Mouse (Mus musculus) CD8-positive naive resting alpha-beta T cell, adult 2 months (primary cell): ENCODE results near the gene Ap2a1.

Experiments used
- DNase-seq, 2 experiments: peaks; one replicate each; pipeline ENCODE4 v3.0.0; 2022; ENCODE audit warnings: low read depth in 2 of 2, low spot score in 2 of 2

Ap2a1 gene

DNA sequence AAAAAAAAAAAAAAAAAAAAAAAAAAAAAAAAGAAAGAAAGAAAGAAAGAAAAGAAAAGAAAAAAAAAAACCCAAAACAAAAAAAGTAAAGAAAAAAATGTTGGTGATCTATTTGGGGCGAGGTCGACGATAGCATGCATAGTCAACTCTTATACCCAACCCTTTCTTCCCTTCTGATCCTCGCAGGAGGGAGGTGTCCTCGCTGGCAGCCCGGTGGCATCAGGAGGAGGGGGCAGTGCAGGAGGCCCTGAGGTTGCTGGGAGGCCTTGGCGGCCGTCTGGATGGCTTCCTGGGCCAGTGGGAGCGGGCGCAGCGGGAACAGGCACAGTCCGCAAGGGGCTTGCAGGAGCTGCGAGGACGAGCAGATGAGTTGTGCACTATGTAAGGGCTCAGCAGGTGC is 24.3 kb upstream of the Ap2a1 start:
- no peak for DNase-seq

DNA sequence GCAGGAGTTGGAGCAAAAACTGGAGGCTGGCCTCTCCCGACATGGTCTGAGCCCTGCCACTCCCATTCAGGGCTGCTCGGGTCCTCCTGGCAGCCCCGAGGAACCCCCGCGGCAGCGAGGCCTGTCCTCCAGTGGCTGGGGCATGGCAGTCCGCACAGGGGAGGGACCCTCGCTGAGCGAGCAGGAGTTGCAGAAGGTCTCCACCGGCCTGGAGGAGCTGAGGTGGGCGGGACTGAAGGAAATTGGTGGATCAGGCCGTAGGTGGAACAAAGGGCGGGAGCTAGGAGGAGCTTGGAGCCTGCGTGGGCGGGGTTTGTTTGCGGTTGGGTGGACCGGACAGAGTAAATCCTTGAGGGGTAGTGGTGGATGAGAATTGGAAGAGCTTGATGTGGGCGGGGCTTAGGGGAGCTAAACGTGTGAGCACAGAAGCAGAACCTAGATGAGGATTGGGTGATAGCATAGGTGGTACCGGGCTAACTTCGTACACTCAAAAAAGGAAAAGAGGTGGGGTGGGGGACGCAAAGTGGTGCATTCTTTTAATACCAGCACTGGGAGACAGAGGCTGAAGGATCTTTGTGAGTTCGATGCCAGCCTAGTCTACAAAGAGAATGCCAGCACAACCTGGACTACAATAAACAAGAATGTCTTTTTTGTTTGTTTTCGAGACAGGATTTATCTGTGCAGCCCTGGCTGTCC is 23.5 kb upstream of the Ap2a1 start:
- no peak for DNase-seq

DNA sequence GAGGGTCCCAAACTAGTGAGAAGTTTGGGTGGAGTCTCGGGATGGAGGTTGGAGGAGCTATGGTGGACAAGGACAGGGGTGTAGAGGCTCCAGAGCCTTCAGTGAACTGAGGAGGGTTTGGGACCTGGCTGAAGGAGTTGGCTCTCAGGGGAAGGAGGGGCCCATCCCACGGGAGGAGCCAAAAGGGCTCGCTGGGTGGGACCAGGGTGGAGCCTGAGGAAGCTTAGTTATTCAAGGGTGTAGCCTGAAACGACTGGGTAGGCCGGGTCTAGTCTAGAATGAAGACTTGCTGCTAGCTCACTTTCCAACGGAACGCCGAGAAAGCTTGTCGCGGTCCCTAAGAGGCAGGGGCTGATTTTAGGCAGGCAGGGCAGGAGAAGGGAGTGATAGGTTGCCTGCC is 22.7 kb upstream of the Ap2a1 start:
- DNase-seq = no peak

DNA sequence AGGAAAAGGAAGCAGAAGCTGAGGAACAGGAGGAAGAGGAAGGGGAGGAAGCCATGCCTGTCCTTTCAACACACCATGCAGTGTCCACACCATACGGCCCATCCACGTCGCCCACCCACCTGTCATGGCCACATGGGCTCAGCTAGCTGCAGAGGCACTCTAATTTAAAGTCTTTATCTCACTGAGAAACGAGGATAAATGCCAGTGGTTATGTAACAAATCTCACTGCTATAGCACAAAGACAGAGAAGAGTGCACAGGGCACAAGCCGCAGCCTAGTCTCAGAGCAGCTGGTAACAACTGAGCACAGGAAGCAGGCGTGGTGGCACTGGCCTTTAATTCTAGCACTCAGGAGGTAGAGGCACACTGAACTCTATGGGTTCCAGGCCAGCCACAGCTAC is 20.6 kb upstream of the Ap2a1 start:
- no peak for DNase-seq

DNA sequence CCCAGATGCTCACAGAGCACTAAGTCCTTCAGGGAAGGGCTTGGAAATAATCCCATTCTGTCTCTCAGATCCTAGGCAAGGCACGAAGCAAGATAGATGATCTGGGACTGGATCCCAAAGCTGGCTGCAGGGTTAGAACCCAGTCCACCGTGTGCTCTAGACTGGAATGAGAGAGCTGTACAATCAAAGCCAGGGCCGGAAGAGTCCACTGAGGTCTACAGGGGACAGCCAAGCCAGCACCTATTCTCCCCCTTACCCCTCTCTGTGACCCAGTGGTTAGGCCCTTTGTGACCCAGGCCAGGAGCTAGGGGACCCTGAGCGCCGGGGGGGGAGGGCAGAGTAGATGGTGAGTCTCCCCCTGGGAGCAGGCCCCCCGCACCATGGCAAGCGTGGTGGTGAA is 13.6 kb upstream of the Ap2a1 start, which contains the start of gene Tsks:
Tsks (plus strand) TSS at position 301 of the 400 bp plus-strand sequence.
- no peak for DNase-seq

DNA sequence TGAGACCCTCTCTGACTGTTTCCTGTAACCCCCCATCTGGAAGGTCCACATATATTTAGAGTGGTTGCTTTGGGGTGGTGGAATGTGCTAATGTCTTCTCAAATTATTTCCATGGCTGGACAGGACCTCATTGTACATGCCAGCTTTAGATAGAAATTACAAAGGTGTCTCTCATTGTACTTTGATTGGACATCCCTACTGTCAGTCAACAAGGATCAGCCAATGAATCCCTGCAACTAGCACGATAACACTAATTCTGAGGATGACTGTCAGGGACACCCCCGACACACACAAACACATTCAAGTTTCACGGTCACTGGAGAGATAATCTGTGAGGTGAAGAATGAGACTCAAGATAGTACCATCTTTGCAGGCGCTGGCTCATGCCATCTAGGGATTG is 9.4 kb upstream of the Ap2a1 start:
- no peak for DNase-seq

DNA sequence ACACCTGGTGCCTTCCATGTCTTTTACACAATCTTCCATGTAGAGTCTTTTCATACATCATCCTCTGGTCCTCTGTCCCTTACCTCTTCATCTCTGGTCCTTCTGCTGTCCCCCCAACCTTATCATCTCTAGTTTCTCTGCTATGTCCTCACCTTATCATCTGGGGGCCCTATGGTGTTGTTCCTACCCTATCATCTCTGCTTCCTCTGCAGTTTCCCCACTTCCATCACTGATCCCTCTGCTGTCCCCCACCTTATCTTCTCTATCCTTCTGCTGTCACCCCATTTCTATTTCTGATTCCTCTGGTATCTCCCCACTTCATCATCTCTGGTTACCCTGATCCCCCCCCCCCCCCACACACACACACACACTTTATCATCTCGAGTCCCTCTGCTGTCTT is 726 bp downstream of the Ap2a1 start:
- DNase-seq = no peak

DNA sequence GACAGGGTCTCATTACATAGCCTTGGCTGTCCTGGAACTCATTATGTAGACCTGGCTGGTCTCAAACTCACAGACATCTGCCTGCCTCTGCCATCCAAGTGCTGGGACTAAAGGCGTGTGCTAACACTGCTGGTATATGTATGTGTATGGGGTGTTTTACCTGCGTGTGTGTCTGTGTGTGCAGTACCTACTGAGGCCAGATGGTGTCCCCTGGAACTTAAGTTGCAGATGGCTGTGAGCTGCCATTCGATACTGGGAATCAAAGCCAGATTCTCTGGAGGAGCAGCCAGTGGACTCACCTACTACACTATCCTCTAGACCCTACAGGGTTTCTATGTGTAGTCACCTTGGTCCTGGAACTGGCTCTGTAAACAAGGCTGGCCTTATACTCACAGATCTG is 3.8 kb downstream of the Ap2a1 start:
- peak in 1 of 2 experiments; percentile 24 for DNase-seq

DNA sequence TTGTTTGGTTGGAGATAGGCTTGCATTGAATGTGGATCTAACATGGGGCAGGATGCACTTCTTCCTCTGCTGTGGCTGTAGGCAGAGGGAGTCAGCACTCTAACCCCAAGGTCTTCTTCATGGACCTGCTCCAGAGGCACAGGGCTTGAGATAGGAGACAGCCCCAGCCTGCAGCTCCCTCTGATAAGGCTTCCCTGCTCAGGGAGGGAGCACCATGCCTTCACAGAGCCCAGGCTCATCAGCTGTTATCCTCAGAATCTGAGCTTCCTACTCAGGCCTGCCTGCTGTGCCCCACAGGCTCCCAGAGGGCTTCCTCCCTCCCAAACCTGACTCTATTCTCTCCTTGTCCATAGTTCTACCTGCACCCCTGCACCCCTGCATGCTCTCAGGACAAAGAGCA is 6.8 kb downstream of the Ap2a1 start:
- no peak for DNase-seq

DNA sequence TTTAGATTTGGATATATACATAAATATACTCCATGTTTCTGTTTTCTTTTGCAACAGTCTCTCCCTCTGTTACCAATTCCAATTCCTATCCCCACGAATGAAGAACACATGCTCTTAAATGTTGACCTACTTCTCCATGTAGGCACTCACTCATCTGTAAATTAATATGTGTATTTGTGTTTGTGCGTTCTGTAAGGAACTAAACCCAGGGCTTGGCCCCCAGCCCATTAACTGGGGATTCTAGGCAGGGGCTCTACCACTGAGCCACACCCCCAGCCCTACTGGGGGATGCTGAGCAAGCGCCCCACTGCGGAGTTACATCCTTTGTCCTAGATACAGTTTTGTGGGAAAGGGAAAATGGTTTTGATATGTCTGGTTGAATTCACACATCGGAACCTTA is 10.2 kb downstream of the Ap2a1 start:
- DNase-seq = no peak

DNA sequence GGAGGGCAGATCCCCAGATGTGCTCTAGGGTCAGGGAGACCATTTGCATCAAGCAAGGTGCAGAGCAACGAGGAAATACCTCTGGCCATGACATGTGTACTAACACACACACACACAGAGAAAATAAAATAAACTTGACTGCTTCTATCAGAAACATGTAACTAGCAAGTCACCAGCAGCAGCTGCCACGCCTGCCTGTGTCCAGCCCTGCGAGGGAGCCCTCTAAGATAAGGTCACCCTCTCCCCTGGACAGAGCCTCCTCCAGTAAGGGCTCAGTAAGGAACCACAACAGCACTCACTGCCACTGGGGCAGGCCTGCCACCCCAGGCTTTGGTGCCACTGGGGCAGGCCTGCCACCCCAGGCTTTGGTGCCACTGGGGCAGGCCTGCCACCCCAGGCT is 11.1 kb downstream of the Ap2a1 start:
- DNase-seq = no peak

DNA sequence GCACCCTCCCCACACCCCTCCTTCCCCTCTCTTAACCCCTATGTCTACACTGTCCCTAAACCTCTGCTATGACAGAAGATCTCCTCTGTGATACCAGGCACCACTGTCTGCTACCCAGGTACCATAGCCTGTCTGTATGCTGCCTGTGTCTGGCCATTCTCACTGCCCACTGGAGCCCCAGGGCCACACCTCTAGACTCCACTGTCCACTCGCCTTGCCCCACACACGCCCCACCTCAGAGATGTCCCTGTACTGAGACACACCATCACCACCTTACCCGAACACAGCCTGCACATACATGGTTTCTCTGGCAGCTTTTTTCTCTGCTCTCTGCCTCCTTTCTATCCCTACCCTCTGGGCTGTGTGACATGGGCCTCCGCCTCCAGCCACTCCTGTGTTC is 12.4 kb downstream of the Ap2a1 start:
- no peak for DNase-seq

DNA sequence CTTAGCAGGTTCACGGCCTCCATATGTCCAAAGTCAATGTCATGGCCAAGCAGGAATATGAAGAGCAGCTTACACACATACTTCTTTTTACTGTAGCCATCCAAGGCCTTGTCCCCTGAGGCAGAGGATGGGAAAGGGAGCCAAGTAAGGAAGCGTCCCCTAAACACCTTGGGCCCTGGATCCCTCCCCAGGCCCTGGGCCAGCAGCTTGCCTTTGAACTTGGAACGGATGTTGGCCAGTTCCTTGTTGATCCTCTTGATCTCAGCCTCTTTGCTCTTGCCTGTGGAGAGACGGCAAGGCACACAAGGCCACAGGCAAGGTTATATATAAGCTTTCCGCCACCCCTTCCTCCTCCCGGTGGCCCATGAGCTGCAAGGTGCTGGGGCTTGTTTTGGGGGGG is 13.1 kb downstream of the Ap2a1 start:
- DNase-seq = no peak

DNA sequence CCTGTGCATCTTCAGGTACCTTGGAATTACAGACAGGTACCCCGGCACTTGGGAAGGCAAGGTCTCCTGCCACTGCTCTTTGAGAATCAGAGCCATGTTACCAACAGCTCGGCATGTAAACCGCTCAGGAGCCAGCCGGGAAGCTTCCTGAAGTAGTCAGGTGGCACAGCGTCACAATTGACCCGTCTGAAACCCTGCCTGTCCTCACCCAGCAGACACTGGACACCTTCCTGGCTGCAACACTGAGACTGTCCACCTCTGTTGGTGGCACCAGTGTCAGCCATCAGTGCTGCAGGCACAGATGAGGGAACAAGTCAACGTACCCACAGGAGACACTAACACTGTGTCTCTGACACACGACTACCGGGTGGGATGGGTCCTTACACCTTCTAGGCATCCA is 14.0 kb downstream of the Ap2a1 start:
- no peak for DNase-seq

DNA sequence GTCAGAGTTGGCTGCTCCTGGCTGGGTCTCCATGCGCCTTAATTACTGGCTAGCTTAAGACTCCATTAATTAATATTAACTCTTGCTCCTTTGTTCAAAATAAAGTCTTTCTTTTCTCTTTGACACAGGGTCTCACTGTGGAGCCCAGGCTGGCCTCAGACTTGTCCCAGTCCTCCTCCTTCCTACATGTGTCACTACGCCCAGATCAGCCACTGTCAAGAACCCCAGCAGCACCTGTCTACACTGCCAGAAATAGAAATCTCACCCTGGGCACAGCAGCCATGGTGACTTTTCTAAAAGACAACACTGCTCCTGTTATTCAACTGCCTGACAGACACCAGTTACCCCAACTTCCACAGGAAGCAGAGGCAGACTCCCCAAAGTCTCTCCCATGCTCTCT is 14.9 kb downstream of the Ap2a1 start:
- DNase-seq = no peak

DNA sequence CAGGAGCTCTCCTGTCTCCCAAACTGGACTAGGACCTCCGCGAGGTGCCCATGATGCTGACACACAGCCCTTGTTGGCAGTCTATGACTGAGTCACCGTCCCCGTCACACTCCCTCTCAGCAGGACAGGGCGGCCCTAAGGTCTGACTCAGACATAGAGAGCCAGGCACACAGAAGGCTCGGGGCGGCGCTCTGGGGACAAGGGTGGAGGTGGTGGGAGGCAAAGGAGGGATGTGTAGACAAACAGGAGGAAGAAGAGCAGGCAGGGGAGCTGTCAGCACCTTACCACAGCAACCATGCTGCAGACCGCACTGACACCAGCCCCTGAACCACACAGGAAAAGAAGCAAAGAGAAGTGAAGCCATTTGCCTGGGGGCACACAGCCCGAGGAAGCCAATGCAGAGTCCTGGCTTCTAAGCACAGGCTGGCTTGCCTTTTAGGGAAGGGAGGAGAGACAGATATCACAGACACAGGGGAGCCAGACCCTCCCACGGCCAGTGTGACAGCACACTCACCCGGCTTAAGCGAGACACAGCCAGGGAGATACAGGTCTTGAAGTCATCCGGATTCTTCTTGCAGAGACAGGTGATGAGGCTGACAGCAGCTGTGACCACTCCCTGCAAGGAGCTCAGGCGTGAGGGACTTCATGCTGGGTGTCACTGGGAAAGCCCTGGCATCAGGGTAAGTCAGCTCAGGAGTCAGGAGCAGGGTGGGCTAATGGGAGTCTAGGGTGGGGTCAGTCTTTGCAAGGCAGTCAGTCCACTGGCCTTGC is 20.4 kb downstream of the Ap2a1 start:
- DNase-seq = peak; percentile 56 to 61

DNA sequence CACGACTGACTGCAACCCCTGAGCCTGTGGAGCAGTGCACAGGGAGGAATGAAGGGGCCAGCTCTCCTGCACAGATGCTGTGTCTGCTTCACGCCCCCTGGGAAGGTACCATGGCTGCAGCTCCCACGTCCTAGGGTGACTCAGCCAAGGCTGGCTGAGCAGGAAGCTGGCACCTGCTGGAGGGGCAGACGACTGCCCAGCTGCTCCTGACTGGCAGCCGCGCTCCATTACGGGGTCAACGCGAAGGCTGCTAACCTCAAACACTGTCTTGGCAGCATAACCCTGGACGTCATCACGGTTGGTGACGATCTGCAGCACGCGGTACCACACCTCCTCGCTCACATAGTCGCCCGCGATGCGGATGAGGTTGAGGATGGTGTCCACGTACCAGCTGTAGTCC is 23.9 kb downstream of the Ap2a1 start:
- no peak for DNase-seq

DNA sequence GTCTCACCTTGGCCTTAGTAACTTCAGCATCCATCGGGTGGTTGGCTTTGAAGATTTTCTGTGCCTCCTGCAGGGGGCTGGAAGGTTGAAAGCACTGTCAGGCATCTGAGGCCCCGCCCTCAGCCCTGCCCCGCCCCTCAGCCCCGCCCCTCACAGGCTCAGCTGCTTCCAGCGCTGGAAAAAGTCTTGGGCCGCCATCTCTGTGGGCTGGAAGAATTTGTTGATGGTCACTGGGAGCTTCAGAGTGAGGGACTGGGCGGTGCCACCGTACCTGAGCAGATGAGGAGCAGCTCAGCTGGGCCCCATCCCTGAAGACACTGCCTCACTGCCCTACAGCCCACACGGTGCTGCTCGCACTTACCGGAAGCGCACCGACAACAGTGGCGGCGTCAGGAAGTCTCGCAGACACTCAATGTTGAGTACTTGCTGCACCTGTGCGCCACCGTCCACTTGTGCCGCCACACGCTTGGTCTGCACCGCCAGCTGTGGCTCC is 28.0 kb downstream of the Ap2a1 start:
- DNase-seq = peak; percentile 33 to 46

DNA sequence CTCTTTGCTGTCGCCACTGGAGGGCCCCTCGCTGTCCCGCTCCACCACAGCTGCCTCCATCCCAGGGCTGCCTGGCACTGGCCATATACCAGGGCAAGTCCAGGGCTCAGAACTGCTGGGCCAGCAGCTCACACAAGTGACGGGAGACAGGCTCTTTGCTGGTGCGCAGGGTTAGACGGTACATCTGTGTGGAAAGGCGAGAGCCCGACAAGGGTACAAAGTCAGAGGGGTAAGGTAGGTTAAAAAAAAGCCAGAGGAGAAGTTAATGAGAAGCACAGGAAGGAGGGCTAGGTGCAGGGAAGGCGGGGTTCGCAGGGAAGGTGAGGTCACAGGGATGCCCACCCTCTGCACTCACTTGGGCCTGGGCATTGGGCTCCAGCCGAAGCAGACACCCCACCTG is 28.7 kb downstream of the Ap2a1 start:
- no peak for DNase-seq

DNA sequence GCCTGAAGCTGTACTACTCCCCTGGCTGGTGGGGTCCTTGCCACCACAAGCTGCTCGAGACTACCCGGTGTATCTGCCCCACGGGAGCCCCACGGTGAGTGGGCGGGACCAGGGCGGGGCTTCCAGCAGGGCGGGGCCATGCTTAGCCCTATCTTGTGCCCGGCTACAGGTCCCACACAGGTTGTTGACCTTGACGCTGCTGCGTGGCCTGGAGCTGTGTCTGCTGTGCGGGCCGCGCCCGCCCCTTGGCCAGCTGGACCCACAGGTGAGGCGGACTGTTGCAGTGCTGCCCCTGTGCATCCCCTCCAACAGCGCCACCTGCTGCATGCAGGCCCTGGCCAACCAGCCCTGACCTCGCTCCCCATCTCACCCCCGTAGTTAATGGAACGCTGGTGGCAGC is 30.7 kb downstream of the Ap2a1 start:
- DNase-seq = no peak

DNA sequence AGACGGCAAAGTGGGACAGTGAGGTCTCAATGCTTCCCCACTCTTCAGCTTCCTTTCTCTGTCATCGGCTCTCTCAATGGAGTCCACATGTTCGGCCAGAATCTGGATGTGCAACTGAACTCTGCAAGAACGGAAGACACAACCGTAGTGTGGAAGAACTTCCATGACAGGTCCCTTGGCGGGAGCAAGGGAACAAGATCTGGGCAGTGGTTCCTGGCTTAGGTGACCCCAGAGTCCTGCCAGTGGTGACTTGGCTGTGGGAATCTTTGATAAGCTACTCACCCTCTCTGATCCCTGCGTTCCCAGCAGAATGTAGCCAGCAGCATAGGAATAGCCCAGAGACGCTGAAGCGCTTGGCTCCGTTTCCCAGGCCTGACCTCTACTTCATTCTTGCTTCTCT is 32.8 kb downstream of the Ap2a1 start:
- no peak for DNase-seq

DNA sequence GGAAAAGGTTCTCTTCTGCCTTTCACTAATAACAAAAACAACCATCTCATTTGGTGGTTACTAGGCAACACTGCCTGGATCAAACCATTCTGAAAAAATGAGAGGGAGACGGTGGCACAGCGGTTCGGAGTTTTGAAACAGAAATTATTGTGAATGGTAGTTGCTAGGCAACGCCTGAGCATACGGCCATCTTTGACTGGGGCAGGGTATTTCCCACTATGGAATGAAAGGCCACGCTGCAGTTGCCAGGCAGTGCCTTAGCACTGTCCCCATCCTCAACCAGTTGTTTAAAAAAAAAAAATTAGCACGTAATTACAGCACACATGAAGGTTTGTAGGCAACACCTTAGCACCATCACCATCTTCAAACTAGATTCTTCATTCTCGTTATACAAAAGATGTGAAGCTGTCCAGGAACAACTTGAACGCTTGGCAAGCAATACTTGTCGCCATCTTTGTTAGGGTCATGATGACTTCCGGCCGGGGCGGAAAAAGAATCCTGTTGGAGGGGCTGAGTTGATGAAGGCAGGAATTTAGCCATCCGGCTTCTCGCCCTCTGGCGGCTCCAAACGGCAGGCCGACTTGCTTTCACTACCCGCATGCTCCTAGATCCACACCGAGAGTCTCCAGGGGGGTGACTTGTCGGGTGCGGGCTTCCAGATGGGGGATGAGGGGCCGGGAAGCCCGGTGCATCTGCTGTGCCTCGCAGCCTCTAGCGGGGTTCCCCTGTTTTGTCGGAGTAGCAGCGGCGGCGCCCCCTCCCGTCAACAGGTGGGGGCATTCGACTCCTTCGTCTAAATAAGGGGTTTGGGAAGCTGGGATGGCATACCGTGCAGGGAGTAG is 33.5 kb downstream of the Ap2a1 start, which contains the start of gene Fuz:
Fuz (plus strand) TSS at position 487 of the 842 bp plus-strand sequence.
- DNase-seq = peak; percentile 83 to 86
